In genomic region chr5:139600213-139600612, GRCm38 (mm10) we compare ENCODE assay signal across 16 mouse cellular contexts. TPM values are rescaled to one million over a fixed set of nuclear protein-coding genes. Genes with fewer than 3 reads are reported as not detected.
A peak's percentile ranks its signal among the peaks of the same experiment; 100 is the strongest.
DNase-seq lines count a peak whose midpoint lies in the region; ATAC-seq and TF ChIP-seq lines count a peak whose summit lies in the region.
"Had no signal": no experiment of that assay in that cellular context is flagged by ENCODE, and none has a peak within 500 bp of the region (broad histone marks: within the 10 kb centered on the region; RNA-seq: fewer than 3 reads in every experiment).

No protein-coding gene starts in this region.

- no peak for DNase-seq in kidney, postnatal 0 days (ENCODE audit: low spot score)
- DNase-seq in kidney, postnatal 10 days = no peak
- peak; percentile 86 for DNase-seq in midbrain, embryonic 11.5 days (ENCODE audit: low spot score, missing footprints)
- no peak for DNase-seq in frontal cortex, postnatal 14 days (ENCODE audit: low spot score in 2 of 2)
- no peak for DNase-seq in adrenal gland, adult 18-20 months (ENCODE audit: low spot score in 2 of 2)
- DNase-seq: cerebellum, adult 9-10 months; heart, adult 18-20 months; heart, postnatal 36 days; left cerebral cortex, postnatal 4 days; lung, adult 2 months; spleen, adult 18-20 months; thymus, postnatal 25 days had no signal

- peak overlapping the region; percentile 60 for H3K27ac ChIP-seq in kidney, postnatal 0 days
- H3K27ac ChIP-seq in forebrain, embryonic 13.5 days = no peak overlapping the region
- 0 out of 2 replicates have a peak overlapping the region, but pooled peaks have one; percentile 76 for H3K27ac ChIP-seq in midbrain, embryonic 11.5 days (ENCODE audit: low read depth, low read length)
- no peak overlapping the region for H3K27ac ChIP-seq in stomach, embryonic 16.5 days (ENCODE audit: low read length)

- H3K4me2 ChIP-seq in kidney, postnatal 0 days (ENCODE audit: low read length) = peak overlapping the region; percentile 53; the same call in 1 of the 2 replicates
- peak overlapping the region; percentile 54 for H3K4me2 ChIP-seq in forebrain, embryonic 13.5 days
- peak overlapping the region; percentile 44; the same call in 1 of the 2 replicates for H3K4me2 ChIP-seq in midbrain, embryonic 11.5 days
- H3K4me2 ChIP-seq in stomach, embryonic 16.5 days (ENCODE audit: low read depth, low read length) = peak overlapping the region; percentile 48

- H3K36me3 ChIP-seq in kidney, postnatal 0 days (ENCODE audit: insufficient read depth, low read length) = no peaks in the 10 kb centered on the region
- no peaks in the 10 kb centered on the region for H3K36me3 ChIP-seq in forebrain, embryonic 13.5 days (ENCODE audit: poor library complexity, severe bottlenecking)
- H3K36me3 ChIP-seq in midbrain, embryonic 11.5 days (ENCODE audit: control insufficient read depth, insufficient read depth, low read length) = no peaks in the 10 kb centered on the region
- no peaks in the 10 kb centered on the region for H3K36me3 ChIP-seq in stomach, embryonic 16.5 days (ENCODE audit: control insufficient read depth, insufficient read depth, low read length)

- peaks cover 7% of the 10 kb centered on the region; the same call in 1 of the 2 replicates for H3K4me1 ChIP-seq in kidney, postnatal 0 days (replicated peaks; ENCODE audit: insufficient read depth, low read length)
- peaks cover 23% of the 10 kb centered on the region for H3K4me1 ChIP-seq in forebrain, embryonic 13.5 days
- peaks cover 25% of the 10 kb centered on the region for H3K4me1 ChIP-seq in midbrain, embryonic 11.5 days (ENCODE audit: control insufficient read depth, insufficient read depth, low read length)
- peaks cover 15% of the 10 kb centered on the region for H3K4me1 ChIP-seq in stomach, embryonic 16.5 days (ENCODE audit: control insufficient read depth, insufficient read depth, low read length)

- H3K27me3 ChIP-seq in kidney, postnatal 0 days (ENCODE audit: insufficient read depth, low read length) = no peaks in the 10 kb centered on the region
- peaks cover 72% of the 10 kb centered on the region for H3K27me3 ChIP-seq in forebrain, embryonic 13.5 days
- H3K27me3 ChIP-seq in midbrain, embryonic 11.5 days (ENCODE audit: control insufficient read depth, insufficient read depth, low read length) = peaks cover 7% of the 10 kb centered on the region; the same call in 1 of the 2 replicates
- H3K27me3 ChIP-seq in stomach, embryonic 16.5 days (ENCODE audit: control insufficient read depth, insufficient read depth, low read length) = peaks cover 19% of the 10 kb centered on the region

- TF ChIP-seq CTCF in kidney, postnatal 0 days (IDR thresholded peaks at IDR 0.05; ENCODE audit: low read depth) = no peak

- no peak for ATAC-seq in kidney, postnatal 0 days (replicated peaks; ENCODE audit: low FRiP score, low read depth)
- no peak for ATAC-seq in forebrain, embryonic 13.5 days
- no peak for ATAC-seq in midbrain, embryonic 11.5 days (ENCODE audit: low FRiP score)
- ATAC-seq in stomach, embryonic 16.5 days (ENCODE audit: insufficient read depth, low FRiP score) = no peak

- H3K9me3 ChIP-seq in kidney, postnatal 0 days (replicated peaks; ENCODE audit: low read length) = no peaks in the 10 kb centered on the region
- no peaks in the 10 kb centered on the region for H3K9me3 ChIP-seq in forebrain, embryonic 13.5 days (replicated peaks)
- no peaks in the 10 kb centered on the region for H3K9me3 ChIP-seq in midbrain, embryonic 11.5 days (ENCODE audit: control insufficient read depth, low read length)
- no peaks in the 10 kb centered on the region for H3K9me3 ChIP-seq in stomach, embryonic 16.5 days (replicated peaks; ENCODE audit: control insufficient read depth, low read length)

- no peak overlapping the region for H3K9ac ChIP-seq in kidney, postnatal 0 days (ENCODE audit: low read depth, low read length)
- no peak overlapping the region for H3K9ac ChIP-seq in forebrain, embryonic 13.5 days
- no peak overlapping the region for H3K9ac ChIP-seq in midbrain, embryonic 11.5 days (ENCODE audit: low read length)
- H3K9ac ChIP-seq in stomach, embryonic 16.5 days (ENCODE audit: low read length) = no peak overlapping the region

- H3K4me3 ChIP-seq in kidney, postnatal 0 days (replicated peaks; ENCODE audit: low read depth, low read length) = no peak overlapping the region
- no peak overlapping the region for H3K4me3 ChIP-seq in forebrain, embryonic 13.5 days
- peak overlapping the region; percentile 6; the same call in 1 of the 2 replicates for H3K4me3 ChIP-seq in midbrain, embryonic 11.5 days (ENCODE audit: low read depth, low read length)
- no peak overlapping the region for H3K4me3 ChIP-seq in stomach, embryonic 16.5 days (replicated peaks; ENCODE audit: low read length)
- H3K4me3 ChIP-seq: erythroblast, embryonic 14.5 days; megakaryocyte, embryonic 14.5 days had no signal

- WGBS in kidney, postnatal 0 days = 7% methylated on average over 15 of the region's 15 CpGs
- 2% methylated on average over 15 of the region's 15 CpGs for WGBS in forebrain, embryonic 13.5 days
- 3% methylated on average over 15 of the region's 15 CpGs for WGBS in midbrain, embryonic 11.5 days
- WGBS in stomach, embryonic 16.5 days = 10% methylated on average over 15 of the region's 15 CpGs

RNA-seq across cellular contexts. Expression of gene Uncx, which starts 56.9 kb away (rescaled TPM):
- polyA plus RNA-seq in kidney, postnatal 0 days (2015; fragmentation: Nextera tagmentation; extraction: Ambion mirVana) = 44.8 and 50.9 TPM in 2 replicates
- polyA plus RNA-seq in forebrain, embryonic 13.5 days (2015; fragmentation: Nextera tagmentation; extraction: Ambion mirVana) = 8.5 and 18.1 TPM in 2 replicates
- polyA plus RNA-seq in midbrain, embryonic 11.5 days (2014; fragmentation: Nextera tagmentation; extraction: Ambion mirVana) = 41.8 and 46.4 TPM in 2 replicates
- polyA plus RNA-seq in stomach, embryonic 16.5 days (2015; fragmentation: Nextera tagmentation; extraction: Ambion mirVana) = not detected in 2 replicates
- not detected for total RNA-seq in adrenal gland, adult 18-20 months (2021)
- total RNA-seq: heart, adult 18-20 months; heart, postnatal 36 days had no signal
- polyA plus RNA-seq: erythroblast, embryonic 14.5 days; lung, adult 2 months had no signal

Comparison
In these comparisons a context has a peak if more than half of its experiments do, and no peak if none do; other contexts are left out.
1. H3K27ac ChIP-seq: peak in kidney, postnatal 0 days (single experiment) and midbrain, embryonic 11.5 days (single experiment); none in forebrain, embryonic 13.5 days (single experiment) and stomach, embryonic 16.5 days (single experiment).
2. Peak in every context shown above with its lines, with median percentiles within 50 percentile points of each other: H3K4me2 ChIP-seq.